Mouse (Mus musculus): ENCODE measurements around the gene Epor. TPM values are rescaled to one million over a fixed set of nuclear protein-coding genes. Genes with fewer than 3 reads are reported as not detected.

Gene Epor
- polyA plus RNA-seq, 1 experiment from 2014 or later: 1.0 TPM

GRCm38 (mm10) chr9:21918692-21919384, 44.5 kb downstream of the Epor start:
- no peaks in the 10 kb centered on the region for H3K9me3 ChIP-seq (replicated peaks)
- ATAC-seq (ENCODE audit: low FRiP score): no peak
- no peak overlapping the region for H3K27ac ChIP-seq (replicated peaks)
- WGBS: 23% methylated on average over 5 of the region's 5 CpGs
- H3K9ac ChIP-seq (replicated peaks): no peak overlapping the region
- peaks cover 15% of the 10 kb centered on the region for H3K4me1 ChIP-seq
- peaks cover 11% of the 10 kb centered on the region for H3K36me3 ChIP-seq
- H3K4me3 ChIP-seq (replicated peaks): peak overlapping the region; percentile 68
- 0 out of 2 replicates have a peak, but pooled peaks cover 3% of the 10 kb centered on the region for H3K27me3 ChIP-seq (replicated peaks)
- H3K4me2 ChIP-seq: peak overlapping the region; percentile 87

- H3K27me3 ChIP-seq (replicated peaks): 0 out of 2 replicates have a peak, but pooled peaks cover 3% of the 10 kb centered on the region
- H3K4me1 ChIP-seq: peaks cover 15% of the 10 kb centered on the region
- peak; percentile 90 for ATAC-seq (ENCODE audit: low FRiP score)
- peak within 1 kb of the TSS; percentile 65 for H3K9ac ChIP-seq (replicated peaks)
- H3K4me3 ChIP-seq (replicated peaks): peak within 1 kb of the TSS; percentile 68
- under 1% methylated on average over 36 of the region's 36 CpGs for WGBS
- H3K4me2 ChIP-seq: peak within 1 kb of the TSS; percentile 87
- no peaks in the 10 kb centered on the region for H3K9me3 ChIP-seq (replicated peaks)
- H3K36me3 ChIP-seq: peaks cover 11% of the 10 kb centered on the region
- H3K27ac ChIP-seq (replicated peaks): peak within 1 kb of the TSS; percentile 71
Observed at GRCm38 (mm10) chr9:21918035-21918592, 45.2 kb downstream of the Epor start, which contains the start of gene Rab3d. Rab3d (minus strand) TSS chr9:21918192.

GRCm38 (mm10) chr9:21917493-21918034, 45.7 kb downstream of the Epor start:
- Histone ChIP-seq H3K27me3 (replicated peaks) (0 out of 2 replicates have a peak, but pooled peaks cover 3% of the 10 kb centered on the region), H3K36me3 (peaks cover 11% of the 10 kb centered on the region), H3K4me2 (peak overlapping the region; percentile 87), H3K9me3 (replicated peaks) (no peaks in the 10 kb centered on the region), H3K27ac (replicated peaks) (peak overlapping the region; percentile 71), H3K4me3 (replicated peaks) (peak overlapping the region; percentile 68), H3K9ac (replicated peaks) (peak overlapping the region; percentile 65), H3K4me1 (peaks cover 15% of the 10 kb centered on the region)
- ATAC-seq (ENCODE audit: low FRiP score): peak; percentile 79
- WGBS: 2% methylated on average over 35 of the region's 35 CpGs

- Histone ChIP-seq H3K4me3 (replicated peaks) (peak overlapping the region; percentile 68), H3K4me1 (peaks cover 15% of the 10 kb centered on the region), H3K9ac (replicated peaks) (peak overlapping the region; percentile 65), H3K36me3 (peaks cover 11% of the 10 kb centered on the region), H3K27ac (replicated peaks) (peak overlapping the region; percentile 71), H3K9me3 (replicated peaks) (no peaks in the 10 kb centered on the region), H3K4me2 (peak overlapping the region; percentile 87), H3K27me3 (replicated peaks) (0 out of 2 replicates have a peak, but pooled peaks cover 3% of the 10 kb centered on the region)
- WGBS: 68% methylated on average over 3 of the region's 3 CpGs
- no peak for ATAC-seq (ENCODE audit: low FRiP score)
Observed at GRCm38 (mm10) chr9:21916851-21917492, 46.3 kb downstream of the Epor start.

- ATAC-seq (ENCODE audit: low FRiP score): no peak
Observed at GRCm38 (mm10) chr9:21909474-21910223, 53.7 kb downstream of the Epor start.

More at GRCm38 (mm10) chr9:21909474-21910223, 53.7 kb downstream of the Epor start:
- no peak overlapping the region for H3K4me2 ChIP-seq
- no peak overlapping the region for H3K4me3 ChIP-seq (replicated peaks)
- H3K27me3 ChIP-seq (replicated peaks): 0 out of 2 replicates have a peak, but pooled peaks cover 4% of the 10 kb centered on the region
- H3K4me1 ChIP-seq: no peaks in the 10 kb centered on the region
- no peaks in the 10 kb centered on the region for H3K9me3 ChIP-seq (replicated peaks)
- no peak overlapping the region for H3K9ac ChIP-seq (replicated peaks)
- H3K36me3 ChIP-seq: peaks cover 9% of the 10 kb centered on the region
- 82% methylated on average over 10 of the region's 10 CpGs for WGBS
- no peak overlapping the region for H3K27ac ChIP-seq (replicated peaks)

Other genes starting within 250 kb of the Epor start
- 15.3 and 23.1 TPM in 2 replicates for gene Ldlr, start 240.0 kb downstream of the Epor start, polyA plus RNA-seq (2015; fragmentation: Nextera tagmentation; extraction: Ambion mirVana)
- gene Spc24, start 203.2 kb downstream of the Epor start, polyA plus RNA-seq (2015; fragmentation: Nextera tagmentation; extraction: Ambion mirVana): 17.2 and 39.7 TPM in 2 replicates
- 4.9 and 7.4 TPM in 2 replicates for gene Kank2, start 164.8 kb downstream of the Epor start, polyA plus RNA-seq (2015; fragmentation: Nextera tagmentation; extraction: Ambion mirVana)
- gene Angptl8, start 128.0 kb downstream of the Epor start, polyA plus RNA-seq (2015; fragmentation: Nextera tagmentation; extraction: Ambion mirVana): 0.42 and 1.1 TPM in 2 replicates
- gene Dock6, start 110.9 kb downstream of the Epor start, polyA plus RNA-seq (2015; fragmentation: Nextera tagmentation; extraction: Ambion mirVana): 14.0 and 22.5 TPM in 2 replicates
- gene Rab3d, start 45.3 kb downstream of the Epor start, polyA plus RNA-seq (2015; fragmentation: Nextera tagmentation; extraction: Ambion mirVana): 23.6 and 24.7 TPM in 2 replicates
- gene Ccdc159, start 36.0 kb downstream of the Epor start, polyA plus RNA-seq (2015; fragmentation: Nextera tagmentation; extraction: Ambion mirVana): 8.9 and 10.0 TPM in 2 replicates
- 52.8 and 54.6 TPM in 2 replicates for gene Tmem205, start 36.0 kb downstream of the Epor start, polyA plus RNA-seq (2015; fragmentation: Nextera tagmentation; extraction: Ambion mirVana)
- gene Plppr2, start 26.5 kb downstream of the Epor start, polyA plus RNA-seq (2015; fragmentation: Nextera tagmentation; extraction: Ambion mirVana): 86.4 and 100 TPM in 2 replicates
- gene Swsap1, start 7.8 kb downstream of the Epor start, polyA plus RNA-seq (2015; fragmentation: Nextera tagmentation; extraction: Ambion mirVana): 9.5 and 10.8 TPM in 2 replicates
- gene Rgl3, start 25.9 kb upstream of the Epor start, polyA plus RNA-seq (2015; fragmentation: Nextera tagmentation; extraction: Ambion mirVana): 1.6 and 4.6 TPM in 2 replicates
- gene Ccdc151, start 39.1 kb upstream of the Epor start, polyA plus RNA-seq (2015; fragmentation: Nextera tagmentation; extraction: Ambion mirVana): 4.0 and 4.5 TPM in 2 replicates
- 93.8 and 99.4 TPM in 2 replicates for gene Prkcsh, start 39.3 kb upstream of the Epor start, polyA plus RNA-seq (2015; fragmentation: Nextera tagmentation; extraction: Ambion mirVana)
- gene Elavl3, start 88.5 kb upstream of the Epor start, polyA plus RNA-seq (2015; fragmentation: Nextera tagmentation; extraction: Ambion mirVana): 67.4 and 96.9 TPM in 2 replicates
- not detected in 2 replicates for gene Gm49318, start 107.8 kb upstream of the Epor start, polyA plus RNA-seq (2015; fragmentation: Nextera tagmentation; extraction: Ambion mirVana)
- gene Zfp653, start 107.9 kb upstream of the Epor start, polyA plus RNA-seq (2015; fragmentation: Nextera tagmentation; extraction: Ambion mirVana): 17.3 and 18.6 TPM in 2 replicates
- 63.9 and 65.5 TPM in 2 replicates for gene Ecsit, start 121.9 kb upstream of the Epor start, polyA plus RNA-seq (2015; fragmentation: Nextera tagmentation; extraction: Ambion mirVana)
- 0.84 and 34.2 TPM in 2 replicates for gene Cnn1, start 135.7 kb upstream of the Epor start, polyA plus RNA-seq (2015; fragmentation: Nextera tagmentation; extraction: Ambion mirVana)
- gene Elof1, start 153.7 kb upstream of the Epor start, polyA plus RNA-seq (2015; fragmentation: Nextera tagmentation; extraction: Ambion mirVana): 183 and 193 TPM in 2 replicates
- gene Acp5, start 172.2 kb upstream of the Epor start, polyA plus RNA-seq (2015; fragmentation: Nextera tagmentation; extraction: Ambion mirVana): 1.0 and 7.1 TPM in 2 replicates
- 92.5 and 97.0 TPM in 2 replicates for gene Pigyl, start 193.3 kb upstream of the Epor start, polyA plus RNA-seq (2015; fragmentation: Nextera tagmentation; extraction: Ambion mirVana)
- gene Zfp872, start 224.6 kb upstream of the Epor start, polyA plus RNA-seq (2015; fragmentation: Nextera tagmentation; extraction: Ambion mirVana): 0.42 and 0.58 TPM in 2 replicates